In genomic region chr2:167928972-167929371, GRCm38 (mm10) we compare ENCODE assay signal across 16 mouse cellular contexts.
"Had no signal": no experiment of that assay in that cellular context is flagged by ENCODE, and none has a peak within 500 bp of the region (broad histone marks: within the 10 kb centered on the region; RNA-seq: fewer than 3 reads in every experiment).

No protein-coding gene starts in this region.

- H3K4me2 ChIP-seq: liver, embryonic 11.5 days; liver, embryonic 13.5 days; liver, embryonic 15.5 days; midbrain, embryonic 12.5 days; midbrain, embryonic 15.5 days; neural tube, embryonic 12.5 days; stomach, embryonic 15.5 days had no signal

- H3K27ac ChIP-seq: liver, embryonic 13.5 days; liver, embryonic 15.5 days; macrophage; midbrain, embryonic 12.5 days; midbrain, embryonic 15.5 days; neural tube, embryonic 12.5 days; stomach, embryonic 15.5 days; stomach, postnatal 0 days had no signal

- H3K9me3 ChIP-seq: liver, embryonic 13.5 days; liver, embryonic 15.5 days; megakaryocyte, embryonic 14.5 days; midbrain, embryonic 12.5 days; midbrain, embryonic 15.5 days; neural tube, embryonic 12.5 days; stomach, embryonic 15.5 days had no signal

- H3K36me3 ChIP-seq: liver, embryonic 13.5 days; liver, embryonic 15.5 days; midbrain, embryonic 12.5 days; midbrain, embryonic 15.5 days; neural tube, embryonic 12.5 days; stomach, embryonic 15.5 days had no signal

- H3K27me3 ChIP-seq: liver, embryonic 13.5 days; liver, embryonic 15.5 days; megakaryocyte, embryonic 14.5 days; midbrain, embryonic 12.5 days; midbrain, embryonic 15.5 days; neural tube, embryonic 12.5 days; stomach, embryonic 15.5 days had no signal

- H3K9ac ChIP-seq: liver, embryonic 13.5 days; liver, embryonic 15.5 days; liver, postnatal 0 days; midbrain, embryonic 12.5 days; midbrain, embryonic 15.5 days; neural tube, embryonic 12.5 days; stomach, embryonic 15.5 days had no signal

- ATAC-seq: liver, postnatal 0 days; midbrain, embryonic 15.5 days had no signal

- DNase-seq: liver; liver, embryonic 13.5 days; liver, postnatal 0 days; right cerebral cortex, postnatal 14 days; thymus, adult 2 months; thymus, postnatal 25 days; thymus, postnatal 4 days had no signal

- H3K4me3 ChIP-seq: liver, embryonic 13.5 days; liver, embryonic 15.5 days; megakaryocyte, embryonic 14.5 days; midbrain, embryonic 12.5 days; midbrain, embryonic 15.5 days; neural tube, embryonic 12.5 days; stomach, embryonic 15.5 days had no signal
